Mouse (Mus musculus) liver, embryonic 14.5 days (tissue): ENCODE results near the gene Snapc4.

ENCODE experiments used
- CTCF ChIP-seq: IDR thresholded peaks from 2 replicates; pipeline ENCODE4 v1.5.1; 2016; ENCODE audit warnings: antibody characterized with exemption, low read depth, control low read depth
- EP300 ChIP-seq: IDR thresholded peaks from 2 replicates; pipeline ENCODE4 v1.6.1; 2016; ENCODE audit warnings: antibody characterized with exemption, low read depth

DNA sequence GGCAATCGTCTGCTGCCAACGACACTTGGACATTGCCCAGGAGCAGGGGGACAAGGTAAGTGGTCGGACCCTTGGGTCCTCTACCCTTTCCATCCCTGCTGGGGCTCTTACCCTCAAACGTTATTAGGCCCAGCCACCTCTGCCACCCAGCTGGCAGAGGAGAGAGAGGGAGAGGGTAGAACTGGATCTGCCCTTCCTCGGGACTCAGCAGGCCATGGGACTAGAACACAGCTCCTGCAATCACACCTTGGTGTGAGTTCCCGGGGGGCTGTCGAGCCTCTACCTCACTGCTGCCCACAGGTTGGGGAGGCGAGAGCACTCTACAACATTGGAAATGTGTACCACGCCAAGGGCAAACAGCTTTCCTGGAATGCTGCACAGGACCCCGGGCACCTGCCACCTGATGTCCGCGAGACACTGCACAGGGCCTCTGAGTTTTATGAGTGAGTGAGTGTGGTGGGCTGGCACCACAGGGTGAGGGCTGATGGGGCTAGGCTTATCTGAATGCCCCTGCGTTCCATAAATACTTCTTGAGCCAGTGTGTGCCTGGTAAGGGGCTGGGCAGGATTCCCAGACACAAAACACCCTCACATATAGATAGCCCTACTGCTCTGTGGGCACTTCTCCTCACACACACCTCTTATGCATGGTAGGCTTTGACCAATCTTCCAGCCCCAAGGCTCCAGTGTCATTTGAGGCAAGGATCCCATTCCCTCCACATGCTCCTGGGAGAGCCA, 56.7 kb downstream of the Snapc4 start:
- TF ChIP-seq EP300 (no peak), CTCF (no peak)
